Comparison of ENCODE assay signal across 14 mouse cellular contexts in genomic region chr12:54261426-54261825, GRCm38 (mm10). TPM values are rescaled to one million over a fixed set of nuclear protein-coding genes. Genes with fewer than 3 reads are reported as not detected.
DNase-seq lines count a peak whose midpoint lies in the region; ATAC-seq and TF ChIP-seq lines count a peak whose summit lies in the region.
"Had no signal": no experiment of that assay in that cellular context is flagged by ENCODE, and none has a peak within 500 bp of the region (broad histone marks: within the 10 kb centered on the region; RNA-seq: fewer than 3 reads in every experiment).

No protein-coding gene starts in this region.

- WGBS in forebrain, embryonic 15.5 days, result 64% methylated on average over 5 of the region's 5 CpGs
- 85% methylated on average over 5 of the region's 5 CpGs for WGBS in forebrain, embryonic 12.5 days
- WGBS in kidney, embryonic 14.5 days, result 92% methylated on average over 5 of the region's 5 CpGs

- H3K4me3 ChIP-seq in forebrain, embryonic 15.5 days, result no peak overlapping the region
- no peak overlapping the region for H3K4me3 ChIP-seq in forebrain, embryonic 12.5 days (replicated peaks)
- H3K4me3 ChIP-seq in kidney, embryonic 14.5 days (ENCODE audit: low read length), result no peak overlapping the region
- H3K4me3 ChIP-seq in gastrocnemius, adult 2 months, result no peak overlapping the region
- H3K4me3 ChIP-seq: embryonic facial prominence, embryonic 10.5 days; erythroblast, embryonic 14.5 days; intestine, embryonic 15.5 days; liver, embryonic 12.5 days; neural tube, embryonic 13.5 days had no signal

- H3K4me1 ChIP-seq in forebrain, embryonic 15.5 days, result peaks cover 19% of the 10 kb centered on the region; the same call in 1 of the 2 replicates
- H3K4me1 ChIP-seq in forebrain, embryonic 12.5 days, result peaks cover 24% of the 10 kb centered on the region
- H3K4me1 ChIP-seq in kidney, embryonic 14.5 days (ENCODE audit: control insufficient read depth, insufficient read depth, low read length), result peaks cover 4% of the 10 kb centered on the region; the same call in 1 of the 2 replicates

- no peak overlapping the region for H3K27ac ChIP-seq in forebrain, embryonic 15.5 days (replicated peaks)
- H3K27ac ChIP-seq in forebrain, embryonic 12.5 days, result no peak overlapping the region
- no peak overlapping the region for H3K27ac ChIP-seq in kidney, embryonic 14.5 days (ENCODE audit: low read depth, low read length)
- H3K27ac ChIP-seq in gastrocnemius, adult 2 months, result no peak overlapping the region
- H3K27ac ChIP-seq: embryonic facial prominence, embryonic 10.5 days; intestine, embryonic 15.5 days; liver, embryonic 12.5 days; neural tube, embryonic 13.5 days had no signal

- no peaks in the 10 kb centered on the region for H3K36me3 ChIP-seq in forebrain, embryonic 15.5 days
- no peaks in the 10 kb centered on the region for H3K36me3 ChIP-seq in forebrain, embryonic 12.5 days (replicated peaks)
- H3K36me3 ChIP-seq in kidney, embryonic 14.5 days (ENCODE audit: control insufficient read depth, insufficient read depth, low read length), result no peaks in the 10 kb centered on the region
- H3K36me3 ChIP-seq: embryonic facial prominence, embryonic 10.5 days; intestine, embryonic 15.5 days; liver, embryonic 12.5 days; neural tube, embryonic 13.5 days had no signal

- TF ChIP-seq CTCF in brain, embryonic 14.5 days (IDR thresholded peaks at IDR 0.05; ENCODE audit: borderline replicate concordance, extremely low read depth, insufficient read depth, insufficient read length), result no peak
- TF ChIP-seq CTCF in gastrocnemius, adult 2 months (IDR thresholded peaks at IDR 0.05), result no peak

- H3K9me3 ChIP-seq in forebrain, embryonic 15.5 days, result no peaks in the 10 kb centered on the region
- no peaks in the 10 kb centered on the region for H3K9me3 ChIP-seq in forebrain, embryonic 12.5 days
- no peaks in the 10 kb centered on the region; the same call in 1 of the 2 replicates for H3K9me3 ChIP-seq in kidney, embryonic 14.5 days (ENCODE audit: control insufficient read depth, low read length)
- H3K9me3 ChIP-seq: embryonic facial prominence, embryonic 10.5 days; intestine, embryonic 15.5 days; liver, embryonic 12.5 days; neural tube, embryonic 13.5 days had no signal

- H3K4me2 ChIP-seq in forebrain, embryonic 15.5 days (replicated peaks), result no peak overlapping the region
- H3K4me2 ChIP-seq in forebrain, embryonic 12.5 days, result no peak overlapping the region
- H3K4me2 ChIP-seq in kidney, embryonic 14.5 days (replicated peaks; ENCODE audit: low read depth, low read length), result no peak overlapping the region
- H3K4me2 ChIP-seq: intestine, embryonic 15.5 days; liver, embryonic 12.5 days; neural tube, embryonic 13.5 days had no signal

- intact Hi-C loops in gastrocnemius, adult 2 months (cut with DNase I), result no loop called here

- DNase-seq in kidney, adult 11 months, result peak; percentile 73
- DNase-seq in brain, embryonic 14.5 days (ENCODE audit: low read depth), result peak; percentile 72
- peak; percentile 59 for DNase-seq in kidney, postnatal 10 days
- DNase-seq in gastrocnemius, adult 2 months, result no peak
- DNase-seq: gastrocnemius, postnatal 36 days; right cerebral cortex, postnatal 4 days had no signal

- H3K27me3 ChIP-seq in forebrain, embryonic 15.5 days, result no peaks in the 10 kb centered on the region
- H3K27me3 ChIP-seq in forebrain, embryonic 12.5 days, result 0 out of 2 replicates have a peak, but pooled peaks cover 5% of the 10 kb centered on the region
- H3K27me3 ChIP-seq in kidney, embryonic 14.5 days (ENCODE audit: control insufficient read depth, insufficient read depth, low read length), result no peaks in the 10 kb centered on the region
- H3K27me3 ChIP-seq: intestine, embryonic 15.5 days; liver, embryonic 12.5 days; neural tube, embryonic 13.5 days had no signal

- no peak for ATAC-seq in forebrain, embryonic 15.5 days (replicated peaks)
- ATAC-seq in forebrain, embryonic 12.5 days (ENCODE audit: low FRiP score), result no peak
- no peak for ATAC-seq in kidney, embryonic 14.5 days (ENCODE audit: low FRiP score, low TSS enrichment)
- ATAC-seq: intestine, embryonic 15.5 days; liver, embryonic 12.5 days had no signal

- no peak for TF ChIP-seq POLR2A in brain, embryonic 14.5 days (IDR thresholded peaks at IDR 0.05; ENCODE audit: borderline replicate concordance, extremely low read depth, insufficient read depth, insufficient read length, poor library complexity, severe bottlenecking)

- H3K9ac ChIP-seq in forebrain, embryonic 15.5 days (replicated peaks), result 0 out of 2 replicates have a peak overlapping the region, but pooled peaks have one; percentile 3
- H3K9ac ChIP-seq in forebrain, embryonic 12.5 days, result no peak overlapping the region
- no peak overlapping the region for H3K9ac ChIP-seq in kidney, embryonic 14.5 days (ENCODE audit: low read depth, low read length)
- H3K9ac ChIP-seq: intestine, embryonic 15.5 days; liver, embryonic 12.5 days; neural tube, embryonic 13.5 days had no signal

RNA-seq across cellular contexts. Expression of gene Egln3, which starts 57.8 kb away (rescaled TPM):
- 7.1 and 7.7 TPM in 2 replicates for polyA plus RNA-seq in forebrain, embryonic 15.5 days (2015; fragmentation: Nextera tagmentation; extraction: Ambion mirVana)
- polyA plus RNA-seq in forebrain, embryonic 12.5 days (2016; fragmentation: Nextera tagmentation; extraction: Ambion mirVana), result 3.8 and 3.9 TPM in 2 replicates
- 13.5 and 14.5 TPM in 2 replicates for polyA plus RNA-seq in kidney, embryonic 14.5 days (2014; fragmentation: Nextera tagmentation; extraction: Ambion mirVana)
- 6.9 and 8.7 TPM in 2 replicates for polyA plus RNA-seq in brain, embryonic 14.5 days (2012; rRNA removed)
- 10 to 100 TPM; 27.8 to 73.6 TPM for total RNA-seq in gastrocnemius, adult 2 months (2021)
- polyA plus RNA-seq: erythroblast, embryonic 14.5 days had no signal
